Mouse (Mus musculus) right cerebral cortex, postnatal 4 days (tissue): ENCODE data around the gene Tirap.

Experiments
- DNase-seq: peaks from one replicate; pipeline ENCODE4 v3.0.0-alpha.2; 2022

Gene Tirap

DNA sequence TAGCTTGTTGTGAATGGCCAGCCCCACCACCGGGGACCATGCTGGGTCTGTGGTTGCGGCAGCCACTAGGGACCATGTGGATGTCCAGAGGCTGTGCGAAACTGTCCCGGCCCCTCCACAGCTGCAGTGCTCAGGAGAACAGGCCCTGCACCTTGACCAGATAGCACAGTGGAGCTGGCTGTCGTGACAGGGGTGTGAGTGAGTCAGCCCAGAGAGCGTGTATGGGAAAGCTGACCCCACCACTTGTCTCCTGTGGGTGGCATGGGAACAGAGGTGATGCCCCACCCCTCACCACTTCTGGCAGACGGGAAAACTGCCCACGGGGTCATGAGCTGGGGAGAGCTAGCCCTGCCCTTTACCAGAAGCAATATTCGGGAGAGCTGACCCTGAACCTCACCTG is 55.0 kb downstream of the Tirap start:
- DNase-seq: no peak

GRCm38 (mm10) chr9:35142221-35142620 is 57.9 kb downstream of the Tirap start:
- DNase-seq: no peak

DNA sequence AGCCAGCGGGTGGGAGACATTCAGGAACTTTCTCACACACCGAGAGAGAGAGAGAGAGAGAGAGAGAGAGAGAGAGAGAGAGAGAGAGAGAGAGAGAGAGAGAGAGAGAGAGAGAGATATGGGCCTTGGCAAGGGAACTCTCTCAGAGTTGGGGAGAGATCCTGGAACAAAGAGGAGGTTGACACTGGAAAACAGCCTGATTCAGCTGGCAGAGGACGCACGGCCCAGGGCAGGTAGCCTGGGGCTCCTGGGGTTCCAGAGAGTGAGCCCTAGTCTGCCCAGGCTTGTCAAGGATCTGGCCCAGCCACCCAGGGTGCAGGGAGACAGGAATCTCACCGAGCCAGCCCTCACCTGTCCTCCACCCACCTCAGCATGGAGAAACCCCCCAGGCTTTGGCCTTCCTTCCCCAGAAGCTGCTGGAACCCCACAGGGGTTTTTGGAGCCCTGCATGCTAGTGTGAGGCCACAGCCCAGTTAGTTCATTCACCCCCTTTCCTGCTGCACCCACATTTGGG is 60.8 kb downstream of the Tirap start:
- DNase-seq: no peak

DNA sequence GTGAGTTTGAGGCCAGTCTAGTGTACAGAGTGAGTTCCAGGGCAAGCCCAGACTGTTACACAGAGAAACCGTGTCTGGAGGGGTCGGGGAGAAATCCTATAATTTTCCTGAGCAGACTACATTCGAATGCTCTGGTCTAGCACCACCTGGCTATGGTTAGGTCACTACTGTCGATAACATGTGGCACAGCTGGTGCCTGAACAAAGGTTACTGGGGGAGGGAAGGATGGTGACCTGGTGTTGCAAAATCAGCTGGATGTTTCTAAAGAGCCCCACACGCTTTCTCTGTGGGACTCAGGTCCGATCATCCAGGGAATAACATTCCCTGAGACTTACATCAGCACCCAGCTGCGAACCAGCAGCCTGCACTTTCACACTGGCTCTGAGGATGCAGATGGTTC is 62.1 kb downstream of the Tirap start:
- no peak for DNase-seq

GRCm38 (mm10) chr9:35135575-35135974 is 64.5 kb downstream of the Tirap start:
- DNase-seq: no peak
